Mouse (Mus musculus): ENCODE data around the gene Abhd17a. TPM values are rescaled to one million over a fixed set of nuclear protein-coding genes. Genes with fewer than 3 reads are reported as not detected.

Gene Abhd17a
- polyA plus RNA-seq, 2 experiments, result 41.2 to 55.0 TPM

DNA sequence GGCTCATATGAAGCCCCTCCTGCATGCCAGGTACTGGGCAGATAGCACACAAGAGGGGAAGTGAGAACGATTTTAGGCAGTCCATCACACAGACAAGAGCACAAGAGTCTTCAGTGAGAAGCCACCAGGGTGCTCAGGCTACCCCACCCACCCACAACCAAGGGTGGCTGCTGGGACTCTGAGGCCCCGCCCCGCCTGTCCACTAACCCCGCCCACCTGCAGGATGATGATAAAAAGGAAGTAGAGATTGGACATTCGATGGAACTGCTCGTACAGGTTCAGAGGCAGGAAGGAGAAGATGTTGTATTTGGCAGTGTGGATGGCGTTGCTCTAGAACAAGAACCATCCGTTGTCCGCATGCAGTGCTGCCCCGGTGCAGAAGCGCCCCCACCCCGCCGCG, 55.1 kb downstream of the Abhd17a start:
- Histone ChIP-seq H3K4me2 (ENCODE audit: low read depth) (peak overlapping the region; percentile 70), H3K4me1 (replicated peaks; ENCODE audit: control insufficient read depth in 2 of 2, insufficient read depth in 2 of 2, low read length in 1 of 2) (peaks cover 42 to 54% of the 10 kb centered on the region in 2 experiments), H3K36me3 (replicated peaks; ENCODE audit: control insufficient read depth, insufficient read depth, low read depth) (no peaks in the 10 kb centered on the region), H3K27me3 (ENCODE audit: control insufficient read depth, insufficient read depth, low read length) (no peaks in the 10 kb centered on the region), H3K9ac (replicated peaks) (peak overlapping the region; percentile 23), H3K9me3 (ENCODE audit: control insufficient read depth, low read length) (no peaks in the 10 kb centered on the region), H3K27ac (peak overlapping the region; percentile 58), H3K4me3 (ENCODE audit: insufficient read depth in 1 of 2, low read depth in 2 of 2, low read length in 2 of 2) (peak overlapping the region; percentile 38 to 54)
- no peak for TF ChIP-seq EP300 (IDR thresholded peaks at IDR 0.05; ENCODE audit: low read depth)
- no peak for TF ChIP-seq CTCF (IDR thresholded peaks at IDR 0.05; ENCODE audit: low read depth)
- WGBS (ENCODE audit: insufficient replicate concordance), result 4% methylated on average over 14 of the region's 14 CpGs
- peak; percentile 37 for ATAC-seq (ENCODE audit: insufficient read depth)
- peak; percentile 63 to 73 (median 66) for DNase-seq (ENCODE audit: low read depth in 3 of 3, low spot score in 3 of 3)

DNA sequence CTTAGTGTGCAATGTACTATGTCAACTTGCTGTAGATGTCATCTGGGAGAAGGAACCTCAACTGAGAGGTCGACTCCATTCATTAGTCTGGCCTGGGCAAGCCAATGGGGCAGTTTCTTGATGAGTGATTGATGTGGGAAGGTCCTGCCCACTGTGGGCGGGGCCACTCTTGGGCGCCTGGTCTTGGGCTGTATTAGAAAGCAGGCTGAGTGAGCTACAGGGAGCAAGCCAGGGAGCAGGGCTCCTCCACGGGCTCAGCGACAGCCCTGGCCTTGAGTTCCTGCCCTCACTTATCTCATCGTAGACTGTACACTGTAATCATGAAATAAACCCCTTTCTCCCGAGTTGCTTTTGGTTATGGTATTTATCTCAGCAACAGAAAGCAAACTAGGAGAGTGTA, 56.4 kb downstream of the Abhd17a start:
- Histone ChIP-seq H3K4me3 (ENCODE audit: insufficient read depth in 1 of 2, low read depth in 2 of 2, low read length in 2 of 2) (no peak overlapping the region), H3K36me3 (replicated peaks; ENCODE audit: control insufficient read depth, insufficient read depth, low read depth) (no peaks in the 10 kb centered on the region), H3K27me3 (ENCODE audit: control insufficient read depth, insufficient read depth, low read length) (no peaks in the 10 kb centered on the region), H3K9me3 (ENCODE audit: control insufficient read depth, low read length) (no peaks in the 10 kb centered on the region), H3K4me2 (ENCODE audit: low read depth) (peak overlapping the region; percentile 19), H3K9ac (replicated peaks) (peak overlapping the region; percentile 31; the same call in 1 of the 2 replicates), H3K27ac (peak overlapping the region; percentile 58), H3K4me1 (replicated peaks; ENCODE audit: control insufficient read depth in 2 of 2, insufficient read depth in 2 of 2, low read length in 1 of 2) (peaks cover 37 to 43% of the 10 kb centered on the region in 2 experiments)
- ATAC-seq (ENCODE audit: insufficient read depth) (peak; percentile 71), DNase-seq (ENCODE audit: low read depth in 3 of 3, low spot score in 3 of 3) (peak; percentile 71 to 75 (median 74))
- TF ChIP-seq EP300 (IDR thresholded peaks at IDR 0.05; ENCODE audit: low read depth) (no peak), CTCF (IDR thresholded peaks at IDR 0.05; ENCODE audit: low read depth) (no peak)
- WGBS (ENCODE audit: insufficient replicate concordance), result 4% methylated on average over 7 of the region's 7 CpGs

Small RNA genes lying within 50 kb of the gene (microRNA-seq; reads per million reads assigned to microRNA genes)
- 1.3 reads per million for gene Mir6912

Other genes with a start within 250 kb of the Abhd17a start
- 1.9 and 2.1 TPM in 2 replicates for gene Adamtsl5, start 241.9 kb downstream of the Abhd17a start, polyA plus RNA-seq (2012; rRNA removed)
- 1.3 TPM in 2 replicates for gene Adamtsl5, start 241.9 kb downstream of the Abhd17a start, polyA plus RNA-seq (2014; fragmentation: Nextera tagmentation; extraction: Ambion mirVana)
- gene Plk5, start 233.9 kb downstream of the Abhd17a start, polyA plus RNA-seq (2012; rRNA removed), result 0.08 and 0.10 TPM in 2 replicates
- 0.09 TPM in 1 of 2 replicates, not detected in the other for gene Plk5, start 233.9 kb downstream of the Abhd17a start, polyA plus RNA-seq (2014; fragmentation: Nextera tagmentation; extraction: Ambion mirVana)
- 3.2 and 3.3 TPM in 2 replicates for gene Mex3d, start 202.7 kb downstream of the Abhd17a start, polyA plus RNA-seq (2012; rRNA removed)
- gene Mex3d, start 202.7 kb downstream of the Abhd17a start, polyA plus RNA-seq (2014; fragmentation: Nextera tagmentation; extraction: Ambion mirVana), result 0.55 and 1.1 TPM in 2 replicates
- gene Mbd3, start 190.8 kb downstream of the Abhd17a start, polyA plus RNA-seq (2012; rRNA removed), result 66.7 and 79.5 TPM in 2 replicates
- 43.7 and 44.3 TPM in 2 replicates for gene Mbd3, start 190.8 kb downstream of the Abhd17a start, polyA plus RNA-seq (2014; fragmentation: Nextera tagmentation; extraction: Ambion mirVana)
- 359 and 571 TPM in 2 replicates for gene Uqcr11, start 183.5 kb downstream of the Abhd17a start, polyA plus RNA-seq (2012; rRNA removed)
- gene Uqcr11, start 183.5 kb downstream of the Abhd17a start, polyA plus RNA-seq (2014; fragmentation: Nextera tagmentation; extraction: Ambion mirVana), result 729 and 738 TPM in 2 replicates
- 54.7 and 74.7 TPM in 2 replicates for gene Tcf3, start 156.7 kb downstream of the Abhd17a start, polyA plus RNA-seq (2012; rRNA removed)
- 41.9 and 55.4 TPM in 2 replicates for gene Tcf3, start 156.7 kb downstream of the Abhd17a start, polyA plus RNA-seq (2014; fragmentation: Nextera tagmentation; extraction: Ambion mirVana)
- gene Onecut3, start 95.5 kb downstream of the Abhd17a start, polyA plus RNA-seq (2012; rRNA removed), result 0.02 TPM in 2 replicates
- gene Onecut3, start 95.5 kb downstream of the Abhd17a start, polyA plus RNA-seq (2014; fragmentation: Nextera tagmentation; extraction: Ambion mirVana), result not detected in 2 replicates
- 0.01 and 0.02 TPM in 2 replicates for gene Atp8b3, start 51.2 kb downstream of the Abhd17a start, polyA plus RNA-seq (2012; rRNA removed)
- 0.05 TPM in 1 of 2 replicates, not detected in the other for gene Atp8b3, start 51.2 kb downstream of the Abhd17a start, polyA plus RNA-seq (2014; fragmentation: Nextera tagmentation; extraction: Ambion mirVana)
- gene Rexo1, start 28.8 kb downstream of the Abhd17a start, polyA plus RNA-seq (2012; rRNA removed), result 19.1 and 24.8 TPM in 2 replicates
- 10.7 and 14.0 TPM in 2 replicates for gene Rexo1, start 28.8 kb downstream of the Abhd17a start, polyA plus RNA-seq (2014; fragmentation: Nextera tagmentation; extraction: Ambion mirVana)
- 12.5 and 13.8 TPM in 2 replicates for gene Klf16, start 13.0 kb downstream of the Abhd17a start, polyA plus RNA-seq (2012; rRNA removed)
- 10.6 and 12.3 TPM in 2 replicates for gene Klf16, start 13.0 kb downstream of the Abhd17a start, polyA plus RNA-seq (2014; fragmentation: Nextera tagmentation; extraction: Ambion mirVana)
- gene Scamp4, start 12.5 kb upstream of the Abhd17a start, polyA plus RNA-seq (2012; rRNA removed), result 22.0 and 27.6 TPM in 2 replicates
- 34.6 and 39.8 TPM in 2 replicates for gene Scamp4, start 12.5 kb upstream of the Abhd17a start, polyA plus RNA-seq (2014; fragmentation: Nextera tagmentation; extraction: Ambion mirVana)
- 6.3 and 6.4 TPM in 2 replicates for gene Adat3, start 12.5 kb upstream of the Abhd17a start, polyA plus RNA-seq (2012; rRNA removed)
- 3.8 and 4.9 TPM in 2 replicates for gene Adat3, start 12.5 kb upstream of the Abhd17a start, polyA plus RNA-seq (2014; fragmentation: Nextera tagmentation; extraction: Ambion mirVana)
- gene Gm49322, start 15.7 kb upstream of the Abhd17a start, polyA plus RNA-seq (2012; rRNA removed), result 1.2 and 1.3 TPM in 2 replicates
- 0.19 and 0.28 TPM in 2 replicates for gene Gm49322, start 15.7 kb upstream of the Abhd17a start, polyA plus RNA-seq (2014; fragmentation: Nextera tagmentation; extraction: Ambion mirVana)
- gene Csnk1g2, start 32.5 kb upstream of the Abhd17a start, polyA plus RNA-seq (2012; rRNA removed), result 46.9 and 51.3 TPM in 2 replicates
- gene Csnk1g2, start 32.5 kb upstream of the Abhd17a start, polyA plus RNA-seq (2014; fragmentation: Nextera tagmentation; extraction: Ambion mirVana), result 25.5 and 27.0 TPM in 2 replicates
- 8.2 and 11.3 TPM in 2 replicates for gene Btbd2, start 66.7 kb upstream of the Abhd17a start, polyA plus RNA-seq (2012; rRNA removed)
- gene Btbd2, start 66.7 kb upstream of the Abhd17a start, polyA plus RNA-seq (2014; fragmentation: Nextera tagmentation; extraction: Ambion mirVana), result 8.6 and 12.0 TPM in 2 replicates
- 59.7 and 69.1 TPM in 2 replicates for gene Mknk2, start 87.8 kb upstream of the Abhd17a start, polyA plus RNA-seq (2012; rRNA removed)
- gene Mknk2, start 87.8 kb upstream of the Abhd17a start, polyA plus RNA-seq (2014; fragmentation: Nextera tagmentation; extraction: Ambion mirVana), result 58.7 and 74.3 TPM in 2 replicates
- gene Mob3a, start 111.6 kb upstream of the Abhd17a start, polyA plus RNA-seq (2012; rRNA removed), result 13.0 and 15.8 TPM in 2 replicates
- gene Mob3a, start 111.6 kb upstream of the Abhd17a start, polyA plus RNA-seq (2014; fragmentation: Nextera tagmentation; extraction: Ambion mirVana), result 14.2 and 16.0 TPM in 2 replicates
- 9.9 and 11.3 TPM in 2 replicates for gene Izumo4, start 111.8 kb upstream of the Abhd17a start, polyA plus RNA-seq (2012; rRNA removed)
- gene Izumo4, start 111.8 kb upstream of the Abhd17a start, polyA plus RNA-seq (2014; fragmentation: Nextera tagmentation; extraction: Ambion mirVana), result 4.0 and 6.0 TPM in 2 replicates
- 24.5 and 26.2 TPM in 2 replicates for gene Ap3d1, start 151.9 kb upstream of the Abhd17a start, polyA plus RNA-seq (2012; rRNA removed)
- 20.1 and 22.4 TPM in 2 replicates for gene Ap3d1, start 151.9 kb upstream of the Abhd17a start, polyA plus RNA-seq (2014; fragmentation: Nextera tagmentation; extraction: Ambion mirVana)
- gene Dot1l, start 164.9 kb upstream of the Abhd17a start, polyA plus RNA-seq (2012; rRNA removed), result 11.5 and 11.6 TPM in 2 replicates
- gene Dot1l, start 164.9 kb upstream of the Abhd17a start, polyA plus RNA-seq (2014; fragmentation: Nextera tagmentation; extraction: Ambion mirVana), result 7.1 and 8.3 TPM in 2 replicates
- 26.1 and 35.6 TPM in 2 replicates for gene Sf3a2, start 207.9 kb upstream of the Abhd17a start, polyA plus RNA-seq (2012; rRNA removed)
- gene Sf3a2, start 207.9 kb upstream of the Abhd17a start, polyA plus RNA-seq (2014; fragmentation: Nextera tagmentation; extraction: Ambion mirVana), result 36.1 and 40.7 TPM in 2 replicates
- gene Plekhj1, start 208.3 kb upstream of the Abhd17a start, polyA plus RNA-seq (2012; rRNA removed), result 46.7 and 50.8 TPM in 2 replicates
- 77.0 and 85.0 TPM in 2 replicates for gene Plekhj1, start 208.3 kb upstream of the Abhd17a start, polyA plus RNA-seq (2014; fragmentation: Nextera tagmentation; extraction: Ambion mirVana)
- 0.31 and 0.36 TPM in 2 replicates for gene Amh, start 214.9 kb upstream of the Abhd17a start, polyA plus RNA-seq (2012; rRNA removed)
- gene Amh, start 214.9 kb upstream of the Abhd17a start, polyA plus RNA-seq (2014; fragmentation: Nextera tagmentation; extraction: Ambion mirVana), result 0.08 TPM in 1 of 2 replicates, not detected in the other
- 0.15 TPM in 1 of 2 replicates, not detected in the other for gene Jsrp1, start 223.2 kb upstream of the Abhd17a start, polyA plus RNA-seq (2012; rRNA removed)
- gene Jsrp1, start 223.2 kb upstream of the Abhd17a start, polyA plus RNA-seq (2014; fragmentation: Nextera tagmentation; extraction: Ambion mirVana), result not detected in 2 replicates
- 673 and 795 TPM in 2 replicates for gene Oaz1, start 236.3 kb upstream of the Abhd17a start, polyA plus RNA-seq (2012; rRNA removed)
- gene Oaz1, start 236.3 kb upstream of the Abhd17a start, polyA plus RNA-seq (2014; fragmentation: Nextera tagmentation; extraction: Ambion mirVana), result 1,285 and 1,384 TPM in 2 replicates